Mouse (Mus musculus): ENCODE results near the gene Tpd52l2. TPM values are rescaled to one million over a fixed set of nuclear protein-coding genes. Genes with fewer than 3 reads are reported as not detected.
"Not testable (repeated sequence)": the region's sequence is repeated elsewhere in the genome, so short reads cannot be mapped to it uniquely, and the experiment has no call there.

Gene Tpd52l2
- polyA plus RNA-seq, 1 experiment from 2014 or later: 51.8 TPM

DNA sequence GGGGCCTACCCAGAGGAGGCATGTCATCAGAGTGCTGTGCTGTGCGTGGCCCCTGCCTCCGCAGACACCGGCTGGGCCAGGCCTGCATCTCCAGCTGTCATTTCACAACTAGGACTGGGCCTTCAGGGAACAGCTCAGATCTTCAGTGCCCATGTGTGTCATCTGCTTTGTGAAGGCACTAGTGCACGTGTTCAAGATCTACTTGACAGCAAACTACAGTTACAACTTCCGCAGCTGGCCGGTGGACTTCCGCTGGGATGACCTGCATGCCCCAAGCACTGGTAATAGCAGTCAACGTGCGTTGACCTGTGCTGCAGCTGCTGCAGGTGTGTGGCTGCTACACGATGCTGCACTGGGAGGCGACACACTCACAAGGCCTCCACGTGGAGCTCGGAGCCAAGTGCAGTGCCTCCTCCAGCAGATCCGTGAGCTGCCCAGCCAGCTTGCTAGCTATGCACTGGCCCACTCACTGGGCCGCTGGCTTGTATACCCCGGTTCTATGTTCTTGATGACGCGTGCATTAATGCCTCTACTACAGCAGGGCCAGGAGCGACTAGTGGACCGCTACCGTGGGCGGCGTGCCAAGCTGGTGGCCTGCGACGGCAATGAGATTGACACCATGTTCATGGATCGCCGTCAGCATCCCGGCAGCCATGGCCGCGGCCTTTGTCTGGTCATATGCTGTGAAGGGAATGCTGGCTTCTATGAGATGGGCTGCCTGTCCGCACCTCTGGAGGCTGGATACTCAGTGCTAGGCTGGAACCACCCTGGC is 3.6 kb upstream of the Tpd52l2 start, which contains the start of gene Abhd16b:
TSS of gene Abhd16b (plus strand) at position 51 of the 772 bp plus-strand sequence.
- H3K4me2 ChIP-seq (ENCODE audit: low read depth, low read length): peak within 1 kb of the TSS; percentile 50
- H3K36me3 ChIP-seq (replicated peaks; ENCODE audit: insufficient read depth, low read length): no peaks in the 10 kb centered on the region
- 86% methylated on average over 31 of the region's 31 CpGs for WGBS (ENCODE audit: insufficient replicate concordance)
- TF ChIP-seq CTCF (IDR thresholded peaks at IDR 0.05; ENCODE audit: low read depth) (no peak), EP300 (IDR thresholded peaks at IDR 0.05; ENCODE audit: low read depth) (no peak)
- H3K27ac ChIP-seq (ENCODE audit: low read depth): 0 out of 2 replicates have a peak within 1 kb of the TSS, but pooled peaks have one; percentile 11
- no peaks in the 10 kb centered on the region for H3K9me3 ChIP-seq (ENCODE audit: low read length)
- H3K4me3 ChIP-seq (ENCODE audit: low read depth, low read length): no peak within 1 kb of the TSS
- no peaks in the 10 kb centered on the region for H3K27me3 ChIP-seq (ENCODE audit: insufficient read depth, low read length)
- peaks cover 15% of the 10 kb centered on the region for H3K4me1 ChIP-seq (ENCODE audit: insufficient read depth)
- no peak within 1 kb of the TSS for H3K9ac ChIP-seq (replicated peaks)
- ATAC-seq (no peak), DNase-seq (no peak)

- no peak overlapping the region for H3K27ac ChIP-seq (ENCODE audit: low read depth)
- no peak overlapping the region for H3K4me3 ChIP-seq (ENCODE audit: low read depth, low read length)
- no peaks in the 10 kb centered on the region for H3K9me3 ChIP-seq (ENCODE audit: low read length)
- WGBS (ENCODE audit: insufficient replicate concordance): 76% methylated on average over 26 of the region's 26 CpGs
- TF ChIP-seq EP300 (IDR thresholded peaks at IDR 0.05; ENCODE audit: low read depth) (no peak), CTCF (IDR thresholded peaks at IDR 0.05; ENCODE audit: low read depth) (no peak)
- no peaks in the 10 kb centered on the region for H3K27me3 ChIP-seq (ENCODE audit: insufficient read depth, low read length)
- H3K9ac ChIP-seq (replicated peaks): no peak overlapping the region
- no peak for DNase-seq
- H3K4me1 ChIP-seq (ENCODE audit: insufficient read depth): peaks cover 19% of the 10 kb centered on the region
- H3K4me2 ChIP-seq (ENCODE audit: low read depth, low read length): no peak overlapping the region
- no peak for ATAC-seq
- peaks cover 4% of the 10 kb centered on the region; the same call in 1 of the 2 replicates for H3K36me3 ChIP-seq (replicated peaks; ENCODE audit: insufficient read depth, low read length)
These were observed 2.5 kb upstream of the Tpd52l2 start for GRCm38 (mm10) chr2:181494266-181494945.

DNA sequence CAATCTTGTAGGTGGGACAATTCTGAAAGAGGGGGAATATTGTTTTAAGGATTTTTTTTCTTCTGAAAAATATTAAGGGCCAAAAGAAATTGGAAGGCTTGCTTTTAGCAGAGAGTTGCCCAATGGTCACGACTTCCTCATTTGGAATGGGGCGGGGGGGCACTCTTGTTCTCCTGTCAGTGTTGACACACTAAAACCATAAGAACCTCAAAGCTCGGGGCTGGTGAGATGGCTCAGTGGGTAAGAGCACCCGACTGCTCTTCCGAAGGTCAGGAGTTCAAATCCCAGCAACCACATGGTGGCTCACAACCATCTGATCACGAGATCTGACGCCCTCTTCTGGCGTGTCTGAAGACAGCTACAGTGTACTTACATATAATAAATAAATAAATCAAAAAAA is 1.1 kb upstream of the Tpd52l2 start:
- peak overlapping the region; percentile 100; the same call in 1 of the 2 replicates for H3K27ac ChIP-seq (ENCODE audit: low read depth)
- peaks cover 19% of the 10 kb centered on the region for H3K4me1 ChIP-seq (ENCODE audit: insufficient read depth)
- DNase-seq: peak; percentile 60
- ATAC-seq; H3K9me3 ChIP-seq (ENCODE audit: low read length); H3K27me3 ChIP-seq (ENCODE audit: insufficient read depth, low read length); H3K9ac ChIP-seq (replicated peaks): not testable (repeated sequence)
- H3K36me3 ChIP-seq (replicated peaks; ENCODE audit: insufficient read depth, low read length): peaks cover 18% of the 10 kb centered on the region
- WGBS (ENCODE audit: insufficient replicate concordance): 28% methylated on average over 8 of the region's 8 CpGs
- H3K4me2 ChIP-seq (ENCODE audit: low read depth, low read length): peak overlapping the region; percentile 96; the same call in 1 of the 2 replicates
- peak overlapping the region; percentile 95; the same call in 1 of the 2 replicates for H3K4me3 ChIP-seq (ENCODE audit: low read depth, low read length)

DNA sequence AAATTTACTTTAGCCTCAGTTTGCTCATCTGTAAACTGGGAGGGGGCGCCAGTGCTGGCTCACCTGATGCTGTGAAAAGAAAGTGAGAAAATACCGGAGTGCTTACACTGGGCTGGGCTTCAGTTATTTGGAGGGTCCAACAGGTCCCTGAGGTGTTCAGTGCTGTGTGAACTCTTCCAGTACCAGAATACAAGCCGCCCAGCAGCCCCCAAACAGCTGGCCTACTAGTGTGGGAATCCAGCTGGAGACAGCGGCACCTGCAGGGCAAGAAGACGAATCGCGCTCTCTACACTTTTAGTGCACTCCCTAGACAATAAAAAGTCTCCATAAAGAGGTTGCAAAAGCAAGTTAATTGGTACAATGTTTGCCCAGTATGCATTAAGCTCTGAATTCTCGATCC is 661 bp upstream of the Tpd52l2 start:
- DNase-seq: peak; percentile 76
- H3K4me1 ChIP-seq (ENCODE audit: insufficient read depth): peaks cover 19% of the 10 kb centered on the region
- peak overlapping the region; percentile 100 for H3K27ac ChIP-seq (ENCODE audit: low read depth)
- peak; percentile 60 for ATAC-seq
- peak overlapping the region; percentile 58 for H3K9ac ChIP-seq (replicated peaks)
- peaks cover 22% of the 10 kb centered on the region for H3K36me3 ChIP-seq (replicated peaks; ENCODE audit: insufficient read depth, low read length)
- H3K4me3 ChIP-seq (ENCODE audit: low read depth, low read length): peak overlapping the region; percentile 95
- 3% methylated on average over 8 of the region's 8 CpGs for WGBS (ENCODE audit: insufficient replicate concordance)
- H3K4me2 ChIP-seq (ENCODE audit: low read depth, low read length): peak overlapping the region; percentile 96
- TF ChIP-seq EP300 (IDR thresholded peaks at IDR 0.05; ENCODE audit: low read depth) (0 out of 2 replicates have a peak, but pooled peaks have one; percentile 8), CTCF (IDR thresholded peaks at IDR 0.05; ENCODE audit: low read depth) (peak; percentile 80)
- no peaks in the 10 kb centered on the region for H3K27me3 ChIP-seq (ENCODE audit: insufficient read depth, low read length)
- no peaks in the 10 kb centered on the region for H3K9me3 ChIP-seq (ENCODE audit: low read length)

- H3K4me2 ChIP-seq (ENCODE audit: low read depth, low read length): peak overlapping the region; percentile 96
- 0% methylated on average over 12 of the region's 12 CpGs for WGBS (ENCODE audit: insufficient replicate concordance)
These were observed 570 bp downstream of the Tpd52l2 start for GRCm38 (mm10) chr2:181497548-181497875.

DNA sequence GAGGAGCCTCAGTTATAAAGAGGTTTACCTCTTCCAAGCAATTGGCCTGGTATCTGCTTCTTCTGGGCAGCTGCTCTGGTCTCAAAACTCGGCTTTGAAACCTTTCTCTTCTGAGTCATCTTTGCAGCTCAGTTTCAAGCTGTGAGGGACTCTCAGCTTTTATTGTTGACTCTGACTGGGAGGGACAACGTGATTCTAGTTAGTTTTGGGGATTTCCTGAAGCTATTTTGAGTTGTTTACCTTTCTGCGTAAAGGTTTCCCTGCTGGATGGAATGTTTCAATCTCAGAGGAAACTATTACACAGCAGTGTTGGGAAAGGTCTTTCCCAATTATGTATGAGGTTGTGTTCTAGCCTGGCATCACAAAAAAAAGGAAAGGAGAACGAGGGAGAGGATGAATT is 1.7 kb downstream of the Tpd52l2 start:
- Histone ChIP-seq H3K9ac (replicated peaks) (no peak overlapping the region), H3K9me3 (ENCODE audit: low read length) (no peaks in the 10 kb centered on the region), H3K4me2 (ENCODE audit: low read depth, low read length) (peak overlapping the region; percentile 96; the same call in 1 of the 2 replicates), H3K36me3 (replicated peaks; ENCODE audit: insufficient read depth, low read length) (peaks cover 44% of the 10 kb centered on the region), H3K4me3 (ENCODE audit: low read depth, low read length) (no peak overlapping the region), H3K27me3 (ENCODE audit: insufficient read depth, low read length) (no peaks in the 10 kb centered on the region), H3K4me1 (ENCODE audit: insufficient read depth) (peaks cover 14% of the 10 kb centered on the region), H3K27ac (ENCODE audit: low read depth) (no peak overlapping the region)
- no peak for TF ChIP-seq CTCF (IDR thresholded peaks at IDR 0.05; ENCODE audit: low read depth)
- WGBS (ENCODE audit: insufficient replicate concordance): 59% methylated on average over 4 of the region's 4 CpGs
- DNase-seq (no peak), ATAC-seq (no peak)

More at GRCm38 (mm10) chr2:181497548-181497875, 570 bp downstream of the Tpd52l2 start:
- Histone ChIP-seq H3K9ac (replicated peaks) (peak overlapping the region; percentile 97), H3K27ac (ENCODE audit: low read depth) (peak overlapping the region; percentile 100), H3K27me3 (ENCODE audit: insufficient read depth, low read length) (no peaks in the 10 kb centered on the region), H3K9me3 (ENCODE audit: low read length) (no peaks in the 10 kb centered on the region), H3K4me1 (ENCODE audit: insufficient read depth) (peaks cover 14% of the 10 kb centered on the region), H3K36me3 (replicated peaks; ENCODE audit: insufficient read depth, low read length) (peaks cover 34% of the 10 kb centered on the region), H3K4me3 (ENCODE audit: low read depth, low read length) (peak overlapping the region; percentile 95)
- peak; percentile 84 for DNase-seq
- no peak for TF ChIP-seq CTCF (IDR thresholded peaks at IDR 0.05; ENCODE audit: low read depth)
- no peak for TF ChIP-seq EP300 (IDR thresholded peaks at IDR 0.05; ENCODE audit: low read depth)
- ATAC-seq: peak; percentile 76
